Mouse (Mus musculus) midbrain, embryonic 12.5 days (tissue): ENCODE measurements at regions not wholly inside any gene's neighbourhood (a gene's known extent, or its start where the extent isn't known, plus 50 kb on each side); places are given as distances from the start of the nearest gene placed in this dataset.

ENCODE experiments used
- ATAC-seq: fragments of 200-750 bp; cut with Nextera tagmentation; 2 replicates; pipeline ENCODE4 v1.8.0; 2017; ENCODE audit warnings: low read depth, moderate TSS enrichment, moderate library complexity; ENCODE audit not compliant: low FRiP score
- H3K27ac ChIP-seq: fragments of 300-500 bp; sonication (generic); replicated peaks from 2 replicates; pipeline ENCODE4 v1.5.1; 2016; ENCODE audit warnings: mild to moderate bottlenecking
- H3K27me3 ChIP-seq: fragments of 300-500 bp; sonication (generic); 2 replicates; pipeline ENCODE4 v1.6.1; 2016; ENCODE audit warnings: mild to moderate bottlenecking
- H3K36me3 ChIP-seq: fragments of 300-500 bp; sonication (generic); 2 replicates; pipeline ENCODE4 v1.6.1; 2016
- H3K4me1 ChIP-seq: fragments of 300-500 bp; sonication (generic); 2 replicates; pipeline ENCODE4 v1.6.1; 2016
- H3K4me2 ChIP-seq: fragments of 300-500 bp; sonication (generic); replicated peaks from 2 replicates; pipeline ENCODE4 v1.6.1; 2016; ENCODE audit warnings: mild to moderate bottlenecking, moderate library complexity
- H3K4me3 ChIP-seq: fragments of 300-500 bp; sonication (generic); 2 replicates; pipeline ENCODE4 v1.5.1; 2016; ENCODE audit warnings: mild to moderate bottlenecking
- H3K9ac ChIP-seq: fragments of 300-500 bp; sonication (generic); replicated peaks from 2 replicates; pipeline ENCODE4 v1.6.1; 2016; ENCODE audit warnings: mild to moderate bottlenecking, moderate library complexity
- H3K9me3 ChIP-seq: fragments of 300-500 bp; sonication (generic); 2 replicates; pipeline ENCODE4 v1.6.1; 2016; ENCODE audit warnings: mild to moderate bottlenecking
- WGBS: fragments of 180-500 bp; shearing (Covaris S2); methylation state at CpG from one replicate; pipeline ENCODE4 v1.1.7; 2016; 5-methylcytosine and 5-hydroxymethylcytosine counted together

DNA sequence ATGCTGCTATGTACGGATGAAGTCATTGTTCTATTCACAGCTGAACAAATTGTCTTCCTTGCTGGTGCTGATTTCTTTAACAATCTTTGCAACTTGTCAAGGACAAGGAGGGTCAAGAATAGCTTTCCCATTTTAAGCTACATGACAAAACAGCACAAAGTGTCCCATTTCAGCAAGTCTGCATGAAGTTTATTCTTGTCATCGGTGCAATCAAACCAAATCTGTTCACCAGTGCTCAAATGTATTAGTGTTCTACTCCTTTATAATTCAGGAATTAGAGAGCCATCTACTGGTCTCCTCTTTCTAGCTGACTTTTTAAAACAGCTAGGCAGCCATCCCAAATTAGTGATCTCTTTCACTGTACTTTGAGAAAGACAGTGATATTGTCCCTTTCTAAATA lies 1040.8 kb downstream of the Galc start:
- no peak overlapping the region for H3K4me2 ChIP-seq
- no peaks in the 10 kb centered on the region for H3K36me3 ChIP-seq
- no peak overlapping the region for H3K4me3 ChIP-seq
- ATAC-seq = no peak
- no peaks in the 10 kb centered on the region for H3K9me3 ChIP-seq
- H3K9ac ChIP-seq = no peak overlapping the region
- H3K27me3 ChIP-seq = no peaks in the 10 kb centered on the region
- no peak overlapping the region for H3K27ac ChIP-seq
- WGBS = 78% methylated on average over 2 of the region's 2 CpGs
- H3K4me1 ChIP-seq = no peaks in the 10 kb centered on the region

DNA sequence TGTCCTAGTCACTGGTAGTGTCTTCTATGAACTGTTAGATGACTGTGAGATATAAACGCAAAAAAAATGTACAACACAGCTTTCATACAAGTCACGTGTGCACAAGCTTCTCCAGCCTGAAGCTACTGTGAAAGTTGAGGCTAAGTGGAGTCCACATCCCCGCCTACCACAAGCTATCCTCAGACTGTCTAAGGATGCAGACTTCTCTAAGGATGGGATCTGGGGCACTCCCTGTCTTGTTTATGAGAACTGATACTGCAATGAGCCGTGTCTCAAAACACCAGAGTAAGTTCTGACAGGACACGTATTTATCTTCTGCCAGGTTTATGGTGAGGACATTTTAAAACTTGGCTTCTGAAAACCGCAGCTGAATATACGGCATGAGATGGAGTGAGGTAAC lies 1041.7 kb downstream of the Galc start:
- WGBS = 90% methylated on average over 7 of the region's 7 CpGs
- no peak for ATAC-seq
- Histone ChIP-seq H3K4me3 (no peak overlapping the region), H3K36me3 (no peaks in the 10 kb centered on the region), H3K9me3 (no peaks in the 10 kb centered on the region), H3K4me1 (no peaks in the 10 kb centered on the region), H3K9ac (no peak overlapping the region), H3K27me3 (no peaks in the 10 kb centered on the region), H3K4me2 (no peak overlapping the region), H3K27ac (no peak overlapping the region)

DNA sequence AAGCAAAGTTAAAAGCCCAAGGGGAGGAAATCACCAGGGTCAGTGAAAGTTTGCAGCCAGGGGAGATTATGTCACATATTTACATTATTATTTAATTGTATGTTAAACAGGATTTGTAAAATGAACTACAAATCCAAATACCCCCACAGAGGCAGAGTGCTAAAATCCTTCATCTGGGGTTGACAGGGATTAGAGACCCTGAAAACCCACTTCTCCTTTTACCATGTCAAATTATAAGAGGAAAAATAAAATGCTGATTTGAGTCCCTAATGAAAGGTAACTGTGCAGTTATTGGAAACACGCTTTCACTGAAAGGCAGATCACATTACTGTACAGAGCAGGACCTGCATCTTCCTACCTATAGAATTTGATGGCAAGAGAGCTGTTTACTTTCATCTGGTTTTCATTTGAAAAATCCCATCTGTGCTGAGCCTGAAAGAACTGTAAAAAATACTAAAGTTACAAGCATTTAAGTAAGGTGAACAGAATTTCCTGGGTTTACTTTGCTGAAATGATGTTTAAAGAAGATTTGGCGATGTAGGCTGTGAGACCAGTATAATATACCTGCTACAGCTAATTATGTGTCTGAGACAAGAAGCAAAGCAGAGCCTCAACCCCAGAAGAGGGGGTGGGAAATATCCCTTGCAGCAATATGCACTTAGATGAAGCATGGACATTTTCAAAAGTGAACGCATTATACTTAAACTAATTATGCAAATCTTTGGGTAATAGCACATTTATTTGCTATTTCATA lies 1055.4 kb downstream of the Galc start:
- ATAC-seq = no peak
- 73% methylated on average over 3 of the region's 3 CpGs for whole genome bisulfite sequencing

DNA sequence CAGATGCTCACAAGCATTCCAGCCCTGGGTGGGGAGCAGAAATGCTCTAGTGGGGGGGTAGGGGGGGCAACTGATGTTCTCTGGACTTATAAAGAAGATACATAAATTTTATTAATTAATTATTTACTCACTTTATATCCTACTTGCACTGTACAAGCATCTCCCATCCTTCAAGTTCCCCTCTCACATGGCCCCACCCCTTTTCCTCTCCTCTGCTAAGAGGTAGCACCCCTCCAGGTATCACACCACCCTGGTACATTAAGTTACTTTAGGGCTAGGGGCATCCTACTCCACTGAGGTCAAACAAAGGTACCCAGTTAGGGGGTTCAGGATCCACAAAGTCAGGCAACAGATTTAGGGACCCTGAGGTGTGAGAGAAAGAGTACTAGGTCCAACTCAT lies 1097.4 kb downstream of the Galc start:
- Histone ChIP-seq H3K27ac (no peak overlapping the region), H3K4me1 (no peaks in the 10 kb centered on the region), H3K4me3 (no peak overlapping the region), H3K36me3 (no peaks in the 10 kb centered on the region), H3K9me3 (no peaks in the 10 kb centered on the region), H3K4me2 (no peak overlapping the region), H3K9ac (no peak overlapping the region), H3K27me3 (no peaks in the 10 kb centered on the region)
- 0 out of 2 replicates have a peak, but pooled peaks have one; percentile 38 for ATAC-seq

More for the DNA sequence above, 1055.4 kb downstream of the Galc start:
- Histone ChIP-seq H3K36me3 (no peaks in the 10 kb centered on the region), H3K9me3 (no peaks in the 10 kb centered on the region), H3K4me1 (no peaks in the 10 kb centered on the region), H3K4me2 (no peak overlapping the region), H3K27me3 (no peaks in the 10 kb centered on the region), H3K9ac (no peak overlapping the region), H3K4me3 (no peak overlapping the region), H3K27ac (no peak overlapping the region)

DNA sequence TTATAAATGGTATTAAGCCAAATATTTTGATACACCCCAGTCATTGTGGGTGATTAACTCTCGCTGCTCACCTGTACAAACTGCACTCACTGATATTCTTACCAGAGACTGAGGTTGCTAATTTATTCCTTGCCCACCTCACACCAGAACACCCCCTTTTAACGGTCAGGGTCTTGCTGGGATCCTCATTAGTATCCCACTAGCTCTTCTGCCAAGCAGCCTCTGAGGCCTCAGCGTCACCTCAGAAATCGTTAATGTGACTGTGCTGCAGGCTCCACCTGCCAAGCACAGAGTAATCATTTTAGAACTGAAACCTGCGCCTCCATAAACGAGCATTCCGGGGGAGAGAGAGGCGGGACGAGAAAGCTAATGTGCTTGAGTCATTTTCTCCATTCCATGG lies 1097.8 kb downstream of the Galc start:
- Histone ChIP-seq H3K9me3 (no peaks in the 10 kb centered on the region), H3K4me1 (no peaks in the 10 kb centered on the region), H3K4me2 (no peak overlapping the region), H3K36me3 (no peaks in the 10 kb centered on the region), H3K9ac (no peak overlapping the region), H3K4me3 (no peak overlapping the region), H3K27me3 (no peaks in the 10 kb centered on the region), H3K27ac (no peak overlapping the region)
- 0 out of 2 replicates have a peak, but pooled peaks have one; percentile 23 for ATAC-seq
- 69% methylated on average over 9 of the region's 9 CpGs for WGBS

DNA sequence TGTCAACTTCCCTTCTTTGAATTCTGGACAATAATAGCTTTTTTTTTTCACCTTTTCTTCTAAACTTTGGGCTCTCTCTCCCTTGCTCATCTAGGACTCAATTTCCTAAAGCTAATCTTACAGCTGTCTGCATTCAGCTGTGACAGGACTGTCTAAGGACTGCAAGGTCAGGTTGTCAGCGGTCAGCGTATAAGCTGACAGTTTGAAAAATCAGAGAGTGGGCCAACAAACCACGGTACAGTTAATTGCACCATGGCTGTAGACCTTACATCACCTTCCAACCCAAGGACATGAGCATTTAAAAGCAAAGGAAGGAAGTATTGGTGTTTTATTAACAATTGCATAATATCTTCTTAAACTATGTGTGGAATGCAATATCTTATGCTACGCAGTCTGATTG lies 1100.9 kb downstream of the Galc start:
- H3K9me3 ChIP-seq = no peaks in the 10 kb centered on the region
- 72% methylated on average over 4 of the region's 4 CpGs for WGBS
- H3K4me1 ChIP-seq = no peaks in the 10 kb centered on the region
- no peak for ATAC-seq
- no peaks in the 10 kb centered on the region for H3K27me3 ChIP-seq
- no peak overlapping the region for H3K9ac ChIP-seq
- H3K27ac ChIP-seq = no peak overlapping the region
- H3K36me3 ChIP-seq = no peaks in the 10 kb centered on the region
- no peak overlapping the region for H3K4me2 ChIP-seq
- H3K4me3 ChIP-seq = no peak overlapping the region

DNA sequence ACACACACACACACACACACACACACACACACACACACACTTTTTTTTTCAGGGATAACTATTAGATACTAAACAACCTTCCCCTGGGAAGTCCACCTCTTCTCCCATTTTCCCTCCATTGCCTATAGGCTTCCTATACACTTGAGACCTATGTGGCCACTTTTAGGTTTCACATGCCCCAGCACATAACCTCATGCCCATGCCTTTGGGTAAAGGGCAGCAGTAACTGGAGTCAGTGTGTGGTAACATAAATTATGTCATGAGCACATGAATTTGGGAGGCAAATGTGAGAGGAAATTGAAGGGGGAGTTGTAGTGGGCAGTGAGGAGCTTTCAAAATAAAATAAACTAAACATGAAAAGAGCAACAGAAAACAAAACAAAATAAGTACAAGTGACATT lies 1101.5 kb downstream of the Galc start:
- Histone ChIP-seq H3K27ac (no peak overlapping the region), H3K9ac (no peak overlapping the region), H3K27me3 (no peaks in the 10 kb centered on the region), H3K4me2 (no peak overlapping the region), H3K4me1 (no peaks in the 10 kb centered on the region), H3K36me3 (no peaks in the 10 kb centered on the region), H3K4me3 (no peak overlapping the region), H3K9me3 (no peaks in the 10 kb centered on the region)
- ATAC-seq = no peak

DNA sequence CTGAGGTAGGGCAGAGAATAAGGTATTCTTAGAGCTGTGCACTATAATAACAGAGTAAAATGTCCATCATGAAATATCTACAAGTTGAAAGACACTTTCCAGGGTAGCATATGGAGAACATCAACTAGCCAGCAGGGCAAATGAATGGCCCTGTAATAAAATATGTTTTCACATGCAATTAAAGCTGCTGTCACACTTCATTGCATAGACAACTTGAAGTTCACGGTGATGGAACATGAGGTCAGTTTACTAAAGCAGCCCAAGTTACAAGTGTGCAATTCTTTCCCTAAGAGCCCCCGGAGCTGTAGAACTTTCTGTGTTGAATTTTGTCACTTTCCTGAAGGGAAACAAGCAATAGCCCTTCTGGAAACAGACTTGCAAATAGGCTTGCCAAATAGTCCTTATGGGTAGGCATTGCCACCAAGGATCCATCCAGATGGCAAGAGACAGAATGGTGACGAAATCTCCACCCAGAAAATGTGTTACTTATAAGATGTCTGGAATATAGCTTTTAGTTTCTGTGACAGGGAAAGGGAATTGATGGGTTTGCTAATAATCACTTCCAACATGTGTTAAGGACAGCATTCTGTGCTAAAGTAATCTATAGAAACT lies 1102.7 kb downstream of the Galc start:
- Histone ChIP-seq H3K4me3 (no peak overlapping the region), H3K36me3 (no peaks in the 10 kb centered on the region), H3K4me2 (no peak overlapping the region), H3K27ac (no peak overlapping the region), H3K9me3 (no peaks in the 10 kb centered on the region), H3K4me1 (no peaks in the 10 kb centered on the region), H3K9ac (no peak overlapping the region), H3K27me3 (no peaks in the 10 kb centered on the region)
- ATAC-seq = no peak
- WGBS = 79% methylated on average over 3 of the region's 3 CpGs

DNA sequence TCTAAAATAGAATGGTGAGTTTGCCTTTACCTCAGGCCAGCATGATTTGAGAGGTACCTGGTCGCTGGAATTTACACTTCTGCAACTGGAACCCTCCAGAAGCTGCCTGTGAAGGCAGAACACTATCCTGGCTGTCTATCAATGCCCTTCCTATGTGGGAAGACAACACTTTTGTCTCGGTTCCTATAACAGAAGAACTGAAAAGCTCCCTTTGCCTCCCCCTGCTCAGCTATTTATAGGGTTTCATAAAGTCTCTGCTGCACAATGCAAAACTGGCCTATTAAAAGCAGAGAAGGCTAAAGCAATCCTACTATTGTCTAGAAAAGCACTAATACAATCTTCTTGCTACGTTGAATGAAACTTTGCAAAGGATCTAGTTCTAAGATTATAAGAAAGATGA lies 1116.5 kb downstream of the Galc start:
- Histone ChIP-seq H3K4me1 (no peaks in the 10 kb centered on the region), H3K4me2 (no peak overlapping the region), H3K27me3 (no peaks in the 10 kb centered on the region), H3K4me3 (no peak overlapping the region), H3K27ac (no peak overlapping the region), H3K9ac (no peak overlapping the region), H3K9me3 (no peaks in the 10 kb centered on the region), H3K36me3 (no peaks in the 10 kb centered on the region)
- 56% methylated on average over 3 of the region's 3 CpGs for WGBS
- ATAC-seq = no peak

DNA sequence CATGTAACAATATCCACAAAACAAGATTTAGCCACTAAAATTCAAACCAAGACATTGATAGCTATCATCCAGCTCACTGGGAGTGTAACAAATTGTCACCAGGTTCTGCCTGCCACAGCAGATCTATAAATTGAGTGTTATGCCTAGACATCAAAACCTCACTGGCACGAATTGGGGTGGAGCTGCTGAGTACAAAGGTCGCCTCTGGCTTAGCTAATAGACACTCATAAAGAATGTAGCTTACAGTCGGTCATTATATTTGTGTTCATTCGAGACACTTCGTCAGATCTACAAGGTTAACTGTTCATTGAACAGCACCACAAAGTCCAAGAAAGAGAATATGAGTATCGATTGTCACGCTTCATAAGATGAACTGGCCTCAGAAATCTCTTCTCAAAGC lies 1121.3 kb downstream of the Galc start:
- no peaks in the 10 kb centered on the region for H3K9me3 ChIP-seq
- no peak overlapping the region for H3K4me2 ChIP-seq
- no peak overlapping the region for H3K4me3 ChIP-seq
- 83% methylated on average over 7 of the region's 7 CpGs for WGBS
- H3K36me3 ChIP-seq = no peaks in the 10 kb centered on the region
- H3K4me1 ChIP-seq = no peaks in the 10 kb centered on the region
- H3K27me3 ChIP-seq = no peaks in the 10 kb centered on the region
- H3K9ac ChIP-seq = no peak overlapping the region
- ATAC-seq = no peak
- H3K27ac ChIP-seq = no peak overlapping the region

DNA sequence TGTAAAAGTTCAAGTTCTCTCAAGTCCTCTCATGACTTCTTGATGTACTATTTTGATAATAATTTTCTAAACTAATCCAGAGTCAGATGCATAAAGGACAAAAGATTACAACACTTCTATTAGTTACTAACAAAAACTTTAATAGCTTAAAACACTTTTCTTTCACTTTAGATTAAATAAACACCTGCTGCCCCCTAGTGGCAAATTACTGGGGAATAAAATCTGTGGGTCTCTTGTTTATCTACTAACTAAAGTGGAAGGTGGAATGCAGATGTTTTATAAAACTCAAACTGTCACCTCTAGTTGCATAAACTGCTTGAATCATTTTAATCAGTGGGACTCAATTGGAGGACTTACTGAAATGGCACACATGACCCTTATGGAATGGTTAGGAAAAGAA lies 1129.0 kb downstream of the Galc start:
- H3K9ac ChIP-seq = no peak overlapping the region
- H3K27ac ChIP-seq = no peak overlapping the region
- H3K4me1 ChIP-seq = no peaks in the 10 kb centered on the region
- H3K27me3 ChIP-seq = no peaks in the 10 kb centered on the region
- no peak for ATAC-seq
- H3K36me3 ChIP-seq = no peaks in the 10 kb centered on the region
- no peak overlapping the region for H3K4me2 ChIP-seq
- no peak overlapping the region for H3K4me3 ChIP-seq
- H3K9me3 ChIP-seq = no peaks in the 10 kb centered on the region

DNA sequence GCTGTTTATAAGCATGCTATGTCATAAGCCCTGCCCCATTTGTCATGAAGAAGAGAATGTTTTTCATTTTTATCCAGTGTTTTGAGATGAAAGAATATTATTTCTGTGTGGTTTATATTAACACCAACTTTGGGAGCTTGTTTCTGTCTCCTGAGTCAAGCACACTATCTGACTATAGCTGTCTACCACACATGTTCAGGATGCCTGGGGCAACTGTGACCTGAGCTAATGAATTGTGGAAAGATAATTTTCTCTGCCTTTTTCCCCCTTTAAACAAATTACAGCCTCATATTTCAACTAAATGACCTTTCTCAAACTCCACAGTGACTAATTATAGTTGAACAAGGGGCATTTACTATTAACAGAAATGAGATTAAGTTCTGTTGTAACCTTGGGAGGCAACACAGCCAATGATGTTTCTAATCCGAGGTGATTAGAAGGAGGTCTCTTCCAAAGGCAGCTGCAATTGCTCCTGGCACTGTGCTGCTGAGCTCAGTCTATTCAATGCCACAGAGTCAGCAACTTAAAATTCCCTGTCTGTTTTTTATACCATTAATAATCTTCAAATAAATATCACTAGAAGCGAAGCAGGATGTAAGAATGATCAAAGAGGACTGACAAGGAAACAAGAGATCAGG lies 1168.6 kb downstream of the Galc start:
- H3K27me3 ChIP-seq = no peaks in the 10 kb centered on the region
- no peak overlapping the region for H3K4me2 ChIP-seq
- no peak overlapping the region for H3K9ac ChIP-seq
- H3K4me1 ChIP-seq = no peaks in the 10 kb centered on the region
- no peak overlapping the region for H3K4me3 ChIP-seq
- H3K9me3 ChIP-seq = no peaks in the 10 kb centered on the region
- WGBS = 57% methylated on average over 2 of the region's 2 CpGs
- H3K36me3 ChIP-seq = no peaks in the 10 kb centered on the region
- no peak overlapping the region for H3K27ac ChIP-seq
- no peak for ATAC-seq
